Mouse (Mus musculus): ENCODE results near the gene Ryr2. TPM values are rescaled to one million over a fixed set of nuclear protein-coding genes. Genes with fewer than 3 reads are reported as not detected.

The Ryr2 gene
- total and polyA plus RNA-seq, 3 experiments: 127 to 1,020 (median 877) TPM

- Histone ChIP-seq H3K27me3 (ENCODE audit: control insufficient read depth, insufficient read depth, low read length) (no peaks in the 10 kb centered on the region), H3K36me3 (ENCODE audit: control insufficient read depth, insufficient read depth, low read length) (peaks cover 17% of the 10 kb centered on the region), H3K79me2 (replicated peaks; ENCODE audit: control insufficient read depth, insufficient read depth, low read length) (peaks cover 1% of the 10 kb centered on the region; the same call in 1 of the 2 replicates), H3K4me1 (ENCODE audit: control insufficient read depth, insufficient read depth, low read length) (peaks cover 6% of the 10 kb centered on the region; the same call in 1 of the 2 replicates), H3K27ac (no peak overlapping the region), H3K9ac (ENCODE audit: low read depth, low read length) (no peak overlapping the region), H3K4me3 (no peak overlapping the region)
- no peak for DNase-seq
- TF ChIP-seq CTCF (IDR thresholded peaks at IDR 0.05): no peak
- TF ChIP-seq POLR2A (IDR thresholded peaks at IDR 0.05; ENCODE audit: insufficient read depth, low read depth, low read length): no peak
- TF ChIP-seq EP300 (IDR thresholded peaks at IDR 0.05; ENCODE audit: insufficient read depth, low read depth, low read length): 0 out of 2 replicates have a peak, but pooled peaks have one; percentile 23
- intact Hi-C loops (cut with DNase I): no loop called here
- 71% methylated on average over 6 of the region's 6 CpGs for WGBS
These were observed 31.8 kb downstream of the Ryr2 start for GRCm38 (mm10) chr13:12074897-12075296.

GRCm38 (mm10) chr13:12072571-12072970 is 34.2 kb downstream of the Ryr2 start:
- peaks cover 6% of the 10 kb centered on the region; the same call in 1 of the 2 replicates for H3K4me1 ChIP-seq (ENCODE audit: control insufficient read depth, insufficient read depth, low read length)
- H3K27ac ChIP-seq: peak overlapping the region; percentile 2; the same call in 1 of the 2 replicates
- H3K4me3 ChIP-seq: no peak overlapping the region; the same call in 1 of the 2 replicates
- peaks cover 1% of the 10 kb centered on the region; the same call in 1 of the 2 replicates for H3K79me2 ChIP-seq (replicated peaks; ENCODE audit: control insufficient read depth, insufficient read depth, low read length)
- TF ChIP-seq EP300 (IDR thresholded peaks at IDR 0.05; ENCODE audit: insufficient read depth, low read depth, low read length) (no peak), POLR2A (IDR thresholded peaks at IDR 0.05; ENCODE audit: insufficient read depth, low read depth, low read length) (no peak), CTCF (IDR thresholded peaks at IDR 0.05) (no peak)
- H3K36me3 ChIP-seq (ENCODE audit: control insufficient read depth, insufficient read depth, low read length): peaks cover 19% of the 10 kb centered on the region
- no peaks in the 10 kb centered on the region for H3K27me3 ChIP-seq (ENCODE audit: control insufficient read depth, insufficient read depth, low read length)
- no peak for DNase-seq
- 40% methylated on average over 7 of the region's 7 CpGs for WGBS
- intact Hi-C loops (cut with DNase I): no loop called here
- peak overlapping the region; percentile 22; the same call in 1 of the 2 replicates for H3K9ac ChIP-seq (ENCODE audit: low read depth, low read length)

- Histone ChIP-seq H3K9ac (ENCODE audit: low read depth, low read length) (no peak overlapping the region), H3K27ac (peak overlapping the region; percentile 2; the same call in 1 of the 2 replicates), H3K36me3 (ENCODE audit: control insufficient read depth, insufficient read depth, low read length) (peaks cover 17% of the 10 kb centered on the region), H3K27me3 (ENCODE audit: control insufficient read depth, insufficient read depth, low read length) (no peaks in the 10 kb centered on the region), H3K79me2 (replicated peaks; ENCODE audit: control insufficient read depth, insufficient read depth, low read length) (peaks cover 1% of the 10 kb centered on the region; the same call in 1 of the 2 replicates), H3K4me3 (no peak overlapping the region), H3K4me1 (ENCODE audit: control insufficient read depth, insufficient read depth, low read length) (peaks cover 6% of the 10 kb centered on the region; the same call in 1 of the 2 replicates)
- no peak for TF ChIP-seq EP300 (IDR thresholded peaks at IDR 0.05; ENCODE audit: insufficient read depth, low read depth, low read length)
- TF ChIP-seq POLR2A (IDR thresholded peaks at IDR 0.05; ENCODE audit: insufficient read depth, low read depth, low read length): no peak
- TF ChIP-seq CTCF (IDR thresholded peaks at IDR 0.05): no peak
- DNase-seq: no peak
- 24% methylated on average over 3 of the region's 3 CpGs for WGBS
- intact Hi-C loops (cut with DNase I): no loop called here
These were observed 34.6 kb downstream of the Ryr2 start for GRCm38 (mm10) chr13:12072112-12072511.

- Histone ChIP-seq H3K4me1 (ENCODE audit: control insufficient read depth, insufficient read depth, low read length) (peaks cover 6% of the 10 kb centered on the region; the same call in 1 of the 2 replicates), H3K36me3 (ENCODE audit: control insufficient read depth, insufficient read depth, low read length) (peaks cover 10% of the 10 kb centered on the region), H3K4me3 (no peak overlapping the region), H3K27me3 (ENCODE audit: control insufficient read depth, insufficient read depth, low read length) (no peaks in the 10 kb centered on the region), H3K9ac (ENCODE audit: low read depth, low read length) (no peak overlapping the region), H3K79me2 (replicated peaks; ENCODE audit: control insufficient read depth, insufficient read depth, low read length) (peaks cover 1% of the 10 kb centered on the region; the same call in 1 of the 2 replicates), H3K27ac (peak overlapping the region; percentile 38; the same call in 1 of the 2 replicates)
- 42% methylated on average over 14 of the region's 14 CpGs for WGBS
- TF ChIP-seq POLR2A (IDR thresholded peaks at IDR 0.05; ENCODE audit: insufficient read depth, low read depth, low read length) (no peak), CTCF (IDR thresholded peaks at IDR 0.05) (peak; percentile 30), EP300 (IDR thresholded peaks at IDR 0.05; ENCODE audit: insufficient read depth, low read depth, low read length) (0 out of 2 replicates have a peak, but pooled peaks have one; percentile 25)
- no peak for DNase-seq
- intact Hi-C loops (cut with DNase I): no loop called here
These were observed 36.3 kb downstream of the Ryr2 start for GRCm38 (mm10) chr13:12070157-12071129.

GRCm38 (mm10) chr13:12064576-12064975 is 42.2 kb downstream of the Ryr2 start:
- H3K4me1 ChIP-seq (ENCODE audit: control insufficient read depth, insufficient read depth, low read length): peaks cover 10% of the 10 kb centered on the region; the same call in 1 of the 2 replicates
- H3K27ac ChIP-seq: no peak overlapping the region
- WGBS: 60% methylated on average over 4 of the region's 4 CpGs

More at GRCm38 (mm10) chr13:12064576-12064975, 42.2 kb downstream of the Ryr2 start:
- TF ChIP-seq EP300 (IDR thresholded peaks at IDR 0.05; ENCODE audit: insufficient read depth, low read depth, low read length) (no peak), CTCF (IDR thresholded peaks at IDR 0.05) (peak; percentile 24; the same call in 1 of the 2 replicates)
- Histone ChIP-seq H3K4me3 (no peak overlapping the region), H3K79me2 (replicated peaks; ENCODE audit: control insufficient read depth, insufficient read depth, low read length) (peaks cover 2% of the 10 kb centered on the region), H3K27me3 (ENCODE audit: control insufficient read depth, insufficient read depth, low read length) (no peaks in the 10 kb centered on the region), H3K9ac (ENCODE audit: low read depth, low read length) (no peak overlapping the region), H3K36me3 (ENCODE audit: control insufficient read depth, insufficient read depth, low read length) (peaks cover 11% of the 10 kb centered on the region)
- intact Hi-C loops (cut with DNase I): no loop called here
- no peak for DNase-seq
